Mouse (Mus musculus) embryonic fibroblast, embryonic 13.5 days (primary cell): ENCODE results near the gene Cacna2d1.

Experiments
- CTCF ChIP-seq: IDR thresholded peaks from 2 replicates; pipeline ENCODE4 v1.5.1; 2011; ENCODE audit warnings: mild to moderate bottlenecking, control low read depth, low read length, moderate library complexity, borderline replicate concordance; ENCODE audit not compliant: insufficient read depth
- POLR2A ChIP-seq: IDR thresholded peaks from 2 replicates; pipeline ENCODE4 v1.6.1; 2011; ENCODE audit warnings: low read depth, mild to moderate bottlenecking, control low read depth, low read length, moderate library complexity

GRCm38 (mm10) chr5:16166117-16166867 lies 231.8 kb downstream of the Cacna2d1 start:
- TF ChIP-seq POLR2A (no peak), CTCF (no peak)
